Mouse (Mus musculus): ENCODE results near the gene Lig3. TPM values are rescaled to one million over a fixed set of nuclear protein-coding genes. Genes with fewer than 3 reads are reported as not detected.
"Not testable (repeated sequence)": the region's sequence is repeated elsewhere in the genome, so short reads cannot be mapped to it uniquely, and the experiment has no call there.

Gene Lig3
- polyA plus RNA-seq, 1 experiment from 2014 or later = 29.1 TPM

GRCm38 (mm10) chr11:82834359-82834758 lies 53.5 kb downstream of the Lig3 start:
- not testable (repeated sequence) for H3K9me3 ChIP-seq; ATAC-seq (replicated peaks); H3K4me2 ChIP-seq; H3K4me3 ChIP-seq; H3K36me3 ChIP-seq (replicated peaks); H3K27me3 ChIP-seq (replicated peaks); H3K27ac ChIP-seq; H3K9ac ChIP-seq
- peaks cover 23% of the 10 kb centered on the region for H3K4me1 ChIP-seq
- 90% methylated on average over 7 of the region's 7 CpGs for WGBS

- Histone ChIP-seq H3K27ac (no peak overlapping the region), H3K9ac (no peak overlapping the region), H3K27me3 (replicated peaks) (no peaks in the 10 kb centered on the region), H3K4me1 (peaks cover 23% of the 10 kb centered on the region), H3K36me3 (replicated peaks) (no peaks in the 10 kb centered on the region), H3K9me3 (no peaks in the 10 kb centered on the region), H3K4me3 (no peak overlapping the region), H3K4me2 (no peak overlapping the region)
- no peak for ATAC-seq (replicated peaks)
- 71% methylated on average over 11 of the region's 11 CpGs for WGBS
Measured at GRCm38 (mm10) chr11:82835616-82836432, 54.9 kb downstream of the Lig3 start.

GRCm38 (mm10) chr11:82837192-82837591 lies 56.3 kb downstream of the Lig3 start:
- WGBS = 50% methylated on average over 7 of the region's 7 CpGs

GRCm38 (mm10) chr11:82837848-82838247 lies 56.9 kb downstream of the Lig3 start:
- no peak overlapping the region for H3K27ac ChIP-seq
- H3K9me3 ChIP-seq = no peaks in the 10 kb centered on the region
- no peaks in the 10 kb centered on the region for H3K27me3 ChIP-seq (replicated peaks)
- WGBS = 14% methylated on average over 7 of the region's 7 CpGs
- H3K4me1 ChIP-seq = peaks cover 11% of the 10 kb centered on the region
- no peak for ATAC-seq (replicated peaks)
- no peak overlapping the region for H3K9ac ChIP-seq
- H3K4me2 ChIP-seq = no peak overlapping the region
- H3K4me3 ChIP-seq = no peak overlapping the region
- no peaks in the 10 kb centered on the region for H3K36me3 ChIP-seq (replicated peaks)

More at GRCm38 (mm10) chr11:82837192-82837591, 56.3 kb downstream of the Lig3 start:
- H3K9me3 ChIP-seq = no peaks in the 10 kb centered on the region
- H3K4me1 ChIP-seq = peaks cover 11% of the 10 kb centered on the region
- H3K27ac ChIP-seq = no peak overlapping the region
- no peak overlapping the region for H3K4me2 ChIP-seq
- ATAC-seq (replicated peaks) = no peak
- no peak overlapping the region for H3K9ac ChIP-seq
- H3K36me3 ChIP-seq (replicated peaks) = no peaks in the 10 kb centered on the region
- H3K27me3 ChIP-seq (replicated peaks) = no peaks in the 10 kb centered on the region
- no peak overlapping the region for H3K4me3 ChIP-seq

- Histone ChIP-seq H3K27ac (no peak overlapping the region), H3K36me3 (replicated peaks) (no peaks in the 10 kb centered on the region), H3K4me1 (peaks cover 11% of the 10 kb centered on the region), H3K4me2 (no peak overlapping the region), H3K9me3 (no peaks in the 10 kb centered on the region), H3K4me3 (no peak overlapping the region), H3K27me3 (replicated peaks) (no peaks in the 10 kb centered on the region), H3K9ac (no peak overlapping the region)
- 20% methylated on average over 5 of the region's 5 CpGs for WGBS
- 0 out of 2 replicates have a peak, but pooled peaks have one; percentile 48 for ATAC-seq (replicated peaks)
Measured at GRCm38 (mm10) chr11:82838511-82838910, 57.6 kb downstream of the Lig3 start.

GRCm38 (mm10) chr11:82844771-82845414 lies 64.0 kb downstream of the Lig3 start:
- Histone ChIP-seq H3K4me3 (no peak overlapping the region), H3K4me2 (peak overlapping the region; percentile 44; the same call in 1 of the 2 replicates), H3K9me3 (no peaks in the 10 kb centered on the region), H3K27ac (no peak overlapping the region), H3K36me3 (replicated peaks) (no peaks in the 10 kb centered on the region), H3K9ac (no peak overlapping the region), H3K27me3 (replicated peaks) (no peaks in the 10 kb centered on the region), H3K4me1 (peaks cover 13% of the 10 kb centered on the region)
- no peak for ATAC-seq (replicated peaks)
- 63% methylated on average over 11 of the region's 11 CpGs for WGBS

GRCm38 (mm10) chr11:82845415-82846078 lies 64.6 kb downstream of the Lig3 start:
- 0 out of 2 replicates have a peak, but pooled peaks have one; percentile 45 for ATAC-seq (replicated peaks)
- Histone ChIP-seq H3K27ac (peak overlapping the region; percentile 39), H3K27me3 (replicated peaks) (no peaks in the 10 kb centered on the region), H3K4me3 (peak overlapping the region; percentile 14), H3K4me2 (peak overlapping the region; percentile 44), H3K36me3 (replicated peaks) (no peaks in the 10 kb centered on the region), H3K4me1 (peaks cover 18% of the 10 kb centered on the region), H3K9ac (peak overlapping the region; percentile 27), H3K9me3 (no peaks in the 10 kb centered on the region)
- WGBS = 25% methylated on average over 16 of the region's 16 CpGs

GRCm38 (mm10) chr11:82846079-82846436 lies 65.2 kb downstream of the Lig3 start:
- Histone ChIP-seq H3K4me2 (peak overlapping the region; percentile 44), H3K27ac (peak overlapping the region; percentile 39), H3K36me3 (replicated peaks) (no peaks in the 10 kb centered on the region), H3K4me3 (peak overlapping the region; percentile 14), H3K9me3 (no peaks in the 10 kb centered on the region), H3K4me1 (peaks cover 18% of the 10 kb centered on the region), H3K9ac (peak overlapping the region; percentile 27; the same call in 1 of the 2 replicates), H3K27me3 (replicated peaks) (no peaks in the 10 kb centered on the region)
- no peak for ATAC-seq (replicated peaks)
- 33% methylated on average over 4 of the region's 4 CpGs for WGBS

GRCm38 (mm10) chr11:82846938-82847337 lies 66.0 kb downstream of the Lig3 start:
- H3K27ac ChIP-seq = no peak overlapping the region
- no peak for ATAC-seq (replicated peaks)
- no peak overlapping the region for H3K9ac ChIP-seq
- H3K4me3 ChIP-seq = no peak overlapping the region
- H3K36me3 ChIP-seq (replicated peaks) = no peaks in the 10 kb centered on the region
- H3K4me1 ChIP-seq = peaks cover 23% of the 10 kb centered on the region
- no peaks in the 10 kb centered on the region for H3K27me3 ChIP-seq (replicated peaks)
- 72% methylated on average over 3 of the region's 3 CpGs for WGBS
- no peaks in the 10 kb centered on the region for H3K9me3 ChIP-seq
- no peak overlapping the region for H3K4me2 ChIP-seq

- ATAC-seq (replicated peaks) = no peak
- H3K4me2 ChIP-seq = no peak overlapping the region
- no peak overlapping the region for H3K27ac ChIP-seq
- H3K27me3 ChIP-seq (replicated peaks) = no peaks in the 10 kb centered on the region
- H3K9ac ChIP-seq = no peak overlapping the region
- H3K36me3 ChIP-seq (replicated peaks) = no peaks in the 10 kb centered on the region
- peaks cover 23% of the 10 kb centered on the region for H3K4me1 ChIP-seq
- 19% methylated on average over 6 of the region's 6 CpGs for WGBS
- H3K4me3 ChIP-seq = no peak overlapping the region
- no peaks in the 10 kb centered on the region for H3K9me3 ChIP-seq
Measured at GRCm38 (mm10) chr11:82847571-82848000, 66.7 kb downstream of the Lig3 start.

GRCm38 (mm10) chr11:82850259-82850658 lies 69.4 kb downstream of the Lig3 start:
- H3K4me3 ChIP-seq = no peak overlapping the region
- 47% methylated on average over 5 of the region's 5 CpGs for WGBS

GRCm38 (mm10) chr11:82852115-82852514 lies 71.2 kb downstream of the Lig3 start:
- Histone ChIP-seq H3K4me3 (no peak overlapping the region), H3K9ac (no peak overlapping the region), H3K4me2 (no peak overlapping the region), H3K27ac (no peak overlapping the region), H3K27me3 (replicated peaks) (no peaks in the 10 kb centered on the region), H3K4me1 (0 out of 2 replicates have a peak, but pooled peaks cover 11% of the 10 kb centered on the region), H3K9me3 (no peaks in the 10 kb centered on the region), H3K36me3 (replicated peaks) (no peaks in the 10 kb centered on the region)
- no peak for ATAC-seq (replicated peaks)
- 86% methylated on average over 11 of the region's 11 CpGs for WGBS

More at GRCm38 (mm10) chr11:82850259-82850658, 69.4 kb downstream of the Lig3 start:
- no peak overlapping the region for H3K4me2 ChIP-seq
- peaks cover 20% of the 10 kb centered on the region for H3K4me1 ChIP-seq
- H3K9ac ChIP-seq = no peak overlapping the region
- H3K27ac ChIP-seq = 0 out of 2 replicates have a peak overlapping the region, but pooled peaks have one; percentile 31
- no peak for ATAC-seq (replicated peaks)
- no peaks in the 10 kb centered on the region for H3K9me3 ChIP-seq
- no peaks in the 10 kb centered on the region for H3K36me3 ChIP-seq (replicated peaks)
- no peaks in the 10 kb centered on the region for H3K27me3 ChIP-seq (replicated peaks)

Data from midbrain, embryonic 15.5 days (tissue).